Mouse (Mus musculus): ENCODE measurements at regions not wholly inside any gene's neighbourhood (a gene's known extent, or its start where the extent isn't known, plus 50 kb on each side); places are given as distances from the start of the nearest gene placed in this dataset.

DNA sequence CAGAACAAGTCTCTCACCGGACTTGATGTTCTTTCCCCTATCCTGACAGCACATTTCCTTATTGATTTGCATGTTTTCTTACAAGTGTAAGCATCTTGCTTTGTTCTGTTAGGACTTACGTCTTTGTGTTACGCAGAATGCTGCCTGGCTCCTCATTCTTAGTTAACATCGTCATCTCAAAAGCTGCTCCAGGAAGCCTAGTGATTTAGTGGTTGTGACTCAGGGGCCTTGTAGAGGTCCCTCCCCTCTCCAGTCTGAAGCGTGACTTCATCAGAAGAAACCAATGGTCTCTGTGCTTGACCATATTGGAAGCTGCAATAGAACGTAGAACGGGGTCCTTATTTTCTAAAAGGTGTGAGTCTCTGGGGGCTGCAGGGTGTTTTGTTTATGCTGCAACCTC, 122.9 kb downstream of the Tmem38b start:
- Histone ChIP-seq H3K27me3 (ENCODE audit: control insufficient read depth, insufficient read depth, low read length, poor library complexity, severe bottlenecking) (no peaks in the 10 kb centered on the region), H3K4me3 (ENCODE audit: low read depth, low read length) (no peak overlapping the region), H3K27ac (ENCODE audit: insufficient read depth, low read length) (0 out of 2 replicates have a peak overlapping the region, but pooled peaks have one; percentile 8), H3K4me1 (ENCODE audit: control insufficient read depth, insufficient read depth, low read length) (peaks cover 9% of the 10 kb centered on the region), H3K9ac (ENCODE audit: low read depth, poor library complexity, severe bottlenecking) (no peak overlapping the region), H3K9me3 (replicated peaks; ENCODE audit: control insufficient read depth, insufficient read depth, low read length, poor library complexity, severe bottlenecking) (peaks cover 16% of the 10 kb centered on the region), H3K36me3 (ENCODE audit: control insufficient read depth, insufficient read depth, low read length, poor library complexity, severe bottlenecking) (no peaks in the 10 kb centered on the region; the same call in 1 of the 2 replicates)
- no peak for TF ChIP-seq CTCF (IDR thresholded peaks at IDR 0.05; ENCODE audit: low read depth, low read length)
- no peak for TF ChIP-seq POLR2A (IDR thresholded peaks at IDR 0.05; ENCODE audit: insufficient read depth, low read length)
- no peak for TF ChIP-seq EP300 (IDR thresholded peaks at IDR 0.05; ENCODE audit: insufficient read depth, low read depth, low read length)

- Histone ChIP-seq H3K4me3 (ENCODE audit: low read depth, low read length) (no peak overlapping the region), H3K27me3 (ENCODE audit: control insufficient read depth, insufficient read depth, low read length, poor library complexity, severe bottlenecking) (no peaks in the 10 kb centered on the region), H3K9ac (ENCODE audit: low read depth, poor library complexity, severe bottlenecking) (no peak overlapping the region), H3K4me1 (ENCODE audit: control insufficient read depth, insufficient read depth, low read length) (peaks cover 9% of the 10 kb centered on the region), H3K27ac (ENCODE audit: insufficient read depth, low read length) (0 out of 2 replicates have a peak overlapping the region, but pooled peaks have one; percentile 8), H3K9me3 (replicated peaks; ENCODE audit: control insufficient read depth, insufficient read depth, low read length, poor library complexity, severe bottlenecking) (peaks cover 16% of the 10 kb centered on the region), H3K36me3 (ENCODE audit: control insufficient read depth, insufficient read depth, low read length, poor library complexity, severe bottlenecking) (no peaks in the 10 kb centered on the region; the same call in 1 of the 2 replicates)
- TF ChIP-seq CTCF (IDR thresholded peaks at IDR 0.05; ENCODE audit: low read depth, low read length), result no peak
- no peak for TF ChIP-seq EP300 (IDR thresholded peaks at IDR 0.05; ENCODE audit: insufficient read depth, low read depth, low read length)
- TF ChIP-seq POLR2A (IDR thresholded peaks at IDR 0.05; ENCODE audit: insufficient read depth, low read length), result no peak
Observed at GRCm38 (mm10) chr4:53949164-53949563, 123.3 kb downstream of the Tmem38b start.

GRCm38 (mm10) chr4:53950496-53950895, 124.7 kb downstream of the Tmem38b start:
- H3K36me3 ChIP-seq (ENCODE audit: control insufficient read depth, insufficient read depth, low read length, poor library complexity, severe bottlenecking), result no peaks in the 10 kb centered on the region; the same call in 1 of the 2 replicates
- H3K27ac ChIP-seq (ENCODE audit: insufficient read depth, low read length), result no peak overlapping the region
- TF ChIP-seq POLR2A (IDR thresholded peaks at IDR 0.05; ENCODE audit: insufficient read depth, low read length), result no peak
- TF ChIP-seq EP300 (IDR thresholded peaks at IDR 0.05; ENCODE audit: insufficient read depth, low read depth, low read length), result no peak
- TF ChIP-seq CTCF (IDR thresholded peaks at IDR 0.05; ENCODE audit: low read depth, low read length), result no peak
- peaks cover 9% of the 10 kb centered on the region for H3K4me1 ChIP-seq (ENCODE audit: control insufficient read depth, insufficient read depth, low read length)
- H3K27me3 ChIP-seq (ENCODE audit: control insufficient read depth, insufficient read depth, low read length, poor library complexity, severe bottlenecking), result no peaks in the 10 kb centered on the region
- no peak overlapping the region for H3K9ac ChIP-seq (ENCODE audit: low read depth, poor library complexity, severe bottlenecking)
- H3K4me3 ChIP-seq (ENCODE audit: low read depth, low read length), result no peak overlapping the region
- H3K9me3 ChIP-seq (replicated peaks; ENCODE audit: control insufficient read depth, insufficient read depth, low read length, poor library complexity, severe bottlenecking), result peaks cover 16% of the 10 kb centered on the region

- Histone ChIP-seq H3K27me3 (ENCODE audit: control insufficient read depth, insufficient read depth, low read length, poor library complexity, severe bottlenecking) (no peaks in the 10 kb centered on the region), H3K27ac (ENCODE audit: insufficient read depth, low read length) (peak overlapping the region; percentile 96; the same call in 1 of the 2 replicates), H3K36me3 (ENCODE audit: control insufficient read depth, insufficient read depth, low read length, poor library complexity, severe bottlenecking) (no peaks in the 10 kb centered on the region; the same call in 1 of the 2 replicates), H3K9me3 (replicated peaks; ENCODE audit: control insufficient read depth, insufficient read depth, low read length, poor library complexity, severe bottlenecking) (peaks cover 16% of the 10 kb centered on the region), H3K4me1 (ENCODE audit: control insufficient read depth, insufficient read depth, low read length) (peaks cover 9% of the 10 kb centered on the region), H3K9ac (ENCODE audit: low read depth, poor library complexity, severe bottlenecking) (no peak overlapping the region), H3K4me3 (ENCODE audit: low read depth, low read length) (no peak overlapping the region)
- TF ChIP-seq POLR2A (IDR thresholded peaks at IDR 0.05; ENCODE audit: insufficient read depth, low read length) (no peak), CTCF (IDR thresholded peaks at IDR 0.05; ENCODE audit: low read depth, low read length) (no peak), EP300 (IDR thresholded peaks at IDR 0.05; ENCODE audit: insufficient read depth, low read depth, low read length) (no peak)
Observed at GRCm38 (mm10) chr4:53951003-53951733, 125.3 kb downstream of the Tmem38b start.

DNA sequence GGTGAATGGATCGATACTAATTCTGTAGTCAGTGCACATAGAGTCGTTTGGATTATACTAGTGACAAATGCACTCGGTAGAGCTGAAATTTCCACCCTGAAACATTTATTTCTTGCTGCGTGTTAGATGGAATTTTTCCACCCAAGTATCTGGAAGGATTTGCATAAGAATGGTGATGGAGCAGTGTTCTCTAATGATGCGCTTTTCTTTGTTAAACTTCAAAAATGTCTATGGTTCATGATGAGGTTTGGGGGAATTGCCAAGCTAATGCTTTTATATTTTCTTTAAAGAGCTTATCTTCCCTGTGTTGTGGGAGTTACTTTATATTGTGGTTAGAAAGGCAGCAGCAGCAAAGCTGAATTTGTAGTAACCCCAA, 125.9 kb downstream of the Tmem38b start:
- H3K9ac ChIP-seq (ENCODE audit: low read depth, poor library complexity, severe bottlenecking), result no peak overlapping the region
- peak overlapping the region; percentile 96 for H3K27ac ChIP-seq (ENCODE audit: insufficient read depth, low read length)
- H3K4me1 ChIP-seq (ENCODE audit: control insufficient read depth, insufficient read depth, low read length), result peaks cover 9% of the 10 kb centered on the region
- H3K36me3 ChIP-seq (ENCODE audit: control insufficient read depth, insufficient read depth, low read length, poor library complexity, severe bottlenecking), result no peaks in the 10 kb centered on the region; the same call in 1 of the 2 replicates
- H3K4me3 ChIP-seq (ENCODE audit: low read depth, low read length), result no peak overlapping the region
- H3K27me3 ChIP-seq (ENCODE audit: control insufficient read depth, insufficient read depth, low read length, poor library complexity, severe bottlenecking), result no peaks in the 10 kb centered on the region
- TF ChIP-seq POLR2A (IDR thresholded peaks at IDR 0.05; ENCODE audit: insufficient read depth, low read length) (no peak), CTCF (IDR thresholded peaks at IDR 0.05; ENCODE audit: low read depth, low read length) (no peak), EP300 (IDR thresholded peaks at IDR 0.05; ENCODE audit: insufficient read depth, low read depth, low read length) (no peak)
- H3K9me3 ChIP-seq (replicated peaks; ENCODE audit: control insufficient read depth, insufficient read depth, low read length, poor library complexity, severe bottlenecking), result peaks cover 16% of the 10 kb centered on the region

DNA sequence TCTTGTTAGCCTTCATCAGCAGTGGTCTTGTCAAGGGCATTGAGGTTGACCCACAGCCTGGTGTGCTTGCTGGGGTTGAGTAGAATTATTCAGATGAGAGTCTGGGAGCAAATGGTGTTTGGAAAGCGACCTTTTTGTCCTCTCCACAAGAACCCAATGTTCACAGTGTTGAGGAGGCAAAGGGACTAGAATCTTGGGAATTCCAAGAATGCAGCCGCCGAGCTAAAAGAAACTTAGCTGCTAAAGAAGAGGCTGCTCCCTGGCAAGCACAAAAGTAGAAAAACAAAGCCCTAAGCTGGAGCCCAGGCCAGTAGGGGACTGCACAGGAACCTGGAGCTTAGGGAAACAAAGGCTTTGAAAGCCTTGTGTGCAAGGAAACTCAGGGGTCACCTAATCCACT, 126.4 kb downstream of the Tmem38b start:
- Histone ChIP-seq H3K36me3 (ENCODE audit: control insufficient read depth, insufficient read depth, low read length, poor library complexity, severe bottlenecking) (no peaks in the 10 kb centered on the region; the same call in 1 of the 2 replicates), H3K27ac (ENCODE audit: insufficient read depth, low read length) (peak overlapping the region; percentile 96), H3K4me3 (ENCODE audit: low read depth, low read length) (no peak overlapping the region), H3K4me1 (ENCODE audit: control insufficient read depth, insufficient read depth, low read length) (peaks cover 9% of the 10 kb centered on the region), H3K9ac (ENCODE audit: low read depth, poor library complexity, severe bottlenecking) (no peak overlapping the region), H3K9me3 (replicated peaks; ENCODE audit: control insufficient read depth, insufficient read depth, low read length, poor library complexity, severe bottlenecking) (peaks cover 16% of the 10 kb centered on the region), H3K27me3 (ENCODE audit: control insufficient read depth, insufficient read depth, low read length, poor library complexity, severe bottlenecking) (no peaks in the 10 kb centered on the region)
- no peak for TF ChIP-seq CTCF (IDR thresholded peaks at IDR 0.05; ENCODE audit: low read depth, low read length)
- peak; percentile 84 for TF ChIP-seq EP300 (IDR thresholded peaks at IDR 0.05; ENCODE audit: insufficient read depth, low read depth, low read length)
- TF ChIP-seq POLR2A (IDR thresholded peaks at IDR 0.05; ENCODE audit: insufficient read depth, low read length), result no peak
